ENCODE assay signal across 20 mouse cellular contexts in genomic region chr10:67645821-67646220, GRCm38 (mm10).
A peak's percentile ranks its signal among the peaks of the same experiment; 100 is the strongest.
DNase-seq lines count a peak whose midpoint lies in the region; ATAC-seq and TF ChIP-seq lines count a peak whose summit lies in the region.
"Had no signal": no experiment of that assay in that cellular context is flagged by ENCODE, and none has a peak within 500 bp of the region (broad histone marks: within the 10 kb centered on the region; RNA-seq: fewer than 3 reads in every experiment).

No protein-coding gene starts in this region.

- H3K27ac ChIP-seq in liver, adult 2 months (replicated peaks; ENCODE audit: insufficient read depth, low read depth, low read length), result no peak overlapping the region
- H3K27ac ChIP-seq in liver, embryonic 12.5 days, result no peak overlapping the region
- H3K27ac ChIP-seq in lung, embryonic 16.5 days (ENCODE audit: low read length), result no peak overlapping the region
- H3K27ac ChIP-seq in spleen, adult 2 months (ENCODE audit: insufficient read depth, low read length), result peak overlapping the region; percentile 0; the same call in 1 of the 2 replicates
- 0 out of 2 replicates have a peak overlapping the region, but pooled peaks have one; percentile 33 for H3K27ac ChIP-seq in macrophage
- H3K27ac ChIP-seq: embryonic facial prominence, embryonic 15.5 days; forebrain, embryonic 10.5 days; hindbrain, embryonic 10.5 days had no signal

- H3K9me3 ChIP-seq in liver, embryonic 12.5 days (replicated peaks), result no peaks in the 10 kb centered on the region
- H3K9me3 ChIP-seq in lung, embryonic 16.5 days (ENCODE audit: control insufficient read depth, low read length), result no peaks in the 10 kb centered on the region
- H3K9me3 ChIP-seq: embryonic facial prominence, embryonic 15.5 days; forebrain, embryonic 10.5 days; heart, embryonic 12.5 days; hindbrain, embryonic 10.5 days had no signal

- H3K4me1 ChIP-seq in liver, adult 2 months (ENCODE audit: control insufficient read depth, insufficient read depth, low read length), result peaks cover 7% of the 10 kb centered on the region; the same call in 1 of the 2 replicates
- H3K4me1 ChIP-seq in liver, embryonic 12.5 days, result peaks cover 21% of the 10 kb centered on the region
- H3K4me1 ChIP-seq in lung, embryonic 16.5 days (replicated peaks; ENCODE audit: control insufficient read depth, insufficient read depth, low read length), result peaks cover 18% of the 10 kb centered on the region
- peaks cover 18% of the 10 kb centered on the region for H3K4me1 ChIP-seq in spleen, adult 2 months (ENCODE audit: control insufficient read depth, insufficient read depth, insufficient read length)

- H3K4me3 ChIP-seq in liver, adult 2 months (ENCODE audit: insufficient read depth, low read depth, low read length), result no peak overlapping the region
- no peak overlapping the region for H3K4me3 ChIP-seq in liver, embryonic 12.5 days
- H3K4me3 ChIP-seq in lung, embryonic 16.5 days (ENCODE audit: low read length), result no peak overlapping the region
- no peak overlapping the region for H3K4me3 ChIP-seq in spleen, adult 2 months (ENCODE audit: extremely low read depth, insufficient read depth, insufficient read length)
- H3K4me3 ChIP-seq in macrophage (ENCODE audit: inconsistent target), result no peak overlapping the region
- H3K4me3 ChIP-seq: embryonic facial prominence, embryonic 15.5 days; erythroblast, embryonic 14.5 days; forebrain, embryonic 10.5 days; heart, embryonic 12.5 days; hindbrain, embryonic 10.5 days had no signal

- 53% methylated on average over 3 of the region's 3 CpGs for WGBS in liver, adult 2 months
- WGBS in liver, embryonic 12.5 days (ENCODE audit: insufficient replicate concordance), result 59% methylated on average over 3 of the region's 3 CpGs
- 16% methylated on average over 3 of the region's 3 CpGs for WGBS in lung, embryonic 16.5 days
- 85% methylated on average over 3 of the region's 3 CpGs for WGBS in spleen, adult 2 months
- 96% methylated on average over 2 of the region's 3 CpGs for WGBS in macrophage (ENCODE audit: missing documents)

- peaks cover 7% of the 10 kb centered on the region; the same call in 1 of the 2 replicates for H3K27me3 ChIP-seq in liver, adult 2 months (ENCODE audit: control insufficient read depth, insufficient read depth, low read length)
- no peaks in the 10 kb centered on the region for H3K27me3 ChIP-seq in liver, embryonic 12.5 days (replicated peaks)
- no peaks in the 10 kb centered on the region for H3K27me3 ChIP-seq in lung, embryonic 16.5 days (ENCODE audit: control insufficient read depth, insufficient read depth, low read depth, low read length)
- H3K27me3 ChIP-seq in spleen, adult 2 months (ENCODE audit: control insufficient read depth, insufficient read depth, low read length), result no peaks in the 10 kb centered on the region
- H3K27me3 ChIP-seq: CH12.LX; embryonic facial prominence, embryonic 15.5 days; heart, embryonic 12.5 days had no signal

- H3K4me2 ChIP-seq in liver, embryonic 12.5 days, result no peak overlapping the region
- H3K4me2 ChIP-seq in lung, embryonic 16.5 days (ENCODE audit: low read depth, low read length), result no peak overlapping the region
- H3K4me2 ChIP-seq: embryonic facial prominence, embryonic 15.5 days had no signal

- TF ChIP-seq CTCF in liver, adult 2 months (IDR thresholded peaks at IDR 0.05; ENCODE audit: low read depth, low read length), result no peak
- TF ChIP-seq CTCF in spleen, adult 2 months (IDR thresholded peaks at IDR 0.05; ENCODE audit: extremely low read depth, insufficient read depth, insufficient read length, insufficient replicate concordance), result no peak

- no peaks in the 10 kb centered on the region for H3K36me3 ChIP-seq in liver, adult 2 months (ENCODE audit: control insufficient read depth, insufficient read depth, low read length)
- no peaks in the 10 kb centered on the region for H3K36me3 ChIP-seq in liver, embryonic 12.5 days
- no peaks in the 10 kb centered on the region for H3K36me3 ChIP-seq in lung, embryonic 16.5 days (ENCODE audit: control insufficient read depth, insufficient read depth, low read length)
- no peaks in the 10 kb centered on the region for H3K36me3 ChIP-seq in spleen, adult 2 months (ENCODE audit: control insufficient read depth, insufficient read depth, low read length)
- H3K36me3 ChIP-seq in macrophage (ENCODE audit: inconsistent target), result no peaks in the 10 kb centered on the region
- H3K36me3 ChIP-seq: embryonic facial prominence, embryonic 15.5 days; forebrain, embryonic 10.5 days; heart, embryonic 12.5 days; hindbrain, embryonic 10.5 days had no signal

- TF ChIP-seq POLR2A in liver, adult 2 months (IDR thresholded peaks at IDR 0.05; ENCODE audit: extremely low read depth, insufficient read depth, low read length), result no peak
- TF ChIP-seq POLR2A in spleen, adult 2 months (IDR thresholded peaks at IDR 0.05; ENCODE audit: low read depth, low read length), result no peak

- H3K79me2 ChIP-seq in liver, adult 2 months (ENCODE audit: control insufficient read depth, insufficient read depth, low read length), result no peaks in the 10 kb centered on the region
- no peaks in the 10 kb centered on the region for H3K79me2 ChIP-seq in macrophage (ENCODE audit: inconsistent target)

- peak; percentile 19 for DNase-seq in liver, adult 2 months (ENCODE audit: extremely low read depth, low read depth, low spot score)
- no peak for DNase-seq in lung, postnatal 14 days
- no peak for DNase-seq in spleen, adult 2 months (ENCODE audit: low read depth in 1 of 2, low spot score in 2 of 2)
- no peak for DNase-seq in spleen, adult 18-20 months
- DNase-seq: adrenal gland, adult 2 months; adrenal gland, postnatal 25 days; cerebellum, adult 2 months; embryo, embryonic 11 days; gastrocnemius, adult 2 months; gastrocnemius, postnatal 25 days had no signal

- no peak overlapping the region for H3K9ac ChIP-seq in liver, adult 2 months (ENCODE audit: low read depth, low read length)
- no peak overlapping the region for H3K9ac ChIP-seq in liver, embryonic 12.5 days
- no peak overlapping the region for H3K9ac ChIP-seq in lung, embryonic 16.5 days (ENCODE audit: low read length)
- H3K9ac ChIP-seq: embryonic facial prominence, embryonic 15.5 days; heart, embryonic 12.5 days had no signal

- no peak for ATAC-seq in liver, embryonic 12.5 days
- peak; percentile 58; the same call in 1 of the 2 replicates for ATAC-seq in lung, embryonic 16.5 days (ENCODE audit: low read depth)
- ATAC-seq: forebrain, embryonic 14.5 days had no signal

Comparison
In these comparisons a context has a peak if more than half of its experiments do, and no peak if none do; other contexts are left out.
1. H3K27ac ChIP-seq: peak in spleen, adult 2 months (single experiment) and macrophage (single experiment); none in liver, adult 2 months (single experiment), liver, embryonic 12.5 days (single experiment) and lung, embryonic 16.5 days (single experiment).